In the genomic region with DNA sequence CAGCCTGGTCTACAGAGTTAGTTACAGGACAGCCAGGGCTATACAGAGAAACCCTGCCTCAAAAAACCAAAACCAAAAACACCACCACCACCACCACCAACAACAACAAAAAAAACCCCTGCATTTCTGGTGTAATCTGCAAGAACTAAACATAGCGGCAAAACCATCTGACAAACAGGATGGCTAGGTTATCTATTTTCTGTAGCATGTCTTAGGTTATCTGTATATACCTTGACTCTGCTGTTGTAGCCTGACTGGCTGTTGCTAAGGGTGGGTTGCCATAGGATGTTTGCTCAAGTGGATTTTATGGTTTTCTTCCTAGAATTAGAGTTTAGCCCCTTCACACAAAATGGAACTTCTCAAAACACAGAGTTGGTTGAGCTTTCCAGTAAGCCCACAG, we compare ENCODE assay signal across 31 mouse cellular contexts. TPM values are rescaled to one million over a fixed set of nuclear protein-coding genes. Genes with fewer than 3 reads are reported as not detected.
"Had no signal": no experiment of that assay in that cellular context is flagged by ENCODE, and none has a peak within 500 bp of the region (broad histone marks: within the 10 kb centered on the region; RNA-seq: fewer than 3 reads in every experiment).

No protein-coding gene starts in this region.

- H3K9me3 ChIP-seq: limb, embryonic 10.5 days; limb, embryonic 12.5 days; limb, embryonic 13.5 days; limb, embryonic 15.5 days; liver, embryonic 12.5 days; liver, embryonic 13.5 days; liver, embryonic 15.5 days; lung, embryonic 15.5 days; megakaryocyte, embryonic 14.5 days; midbrain, embryonic 10.5 days; midbrain, embryonic 12.5 days; midbrain, embryonic 13.5 days; midbrain, embryonic 15.5 days; neural tube, embryonic 12.5 days had no signal

- H3K27ac ChIP-seq: limb, embryonic 10.5 days; limb, embryonic 12.5 days; limb, embryonic 13.5 days; limb, embryonic 15.5 days; liver, embryonic 12.5 days; liver, embryonic 13.5 days; liver, embryonic 14.5 days; liver, embryonic 15.5 days; lung, embryonic 15.5 days; macrophage; midbrain, embryonic 10.5 days; midbrain, embryonic 12.5 days; midbrain, embryonic 13.5 days; midbrain, embryonic 15.5 days; neural tube, embryonic 12.5 days had no signal

- H3K4me1 ChIP-seq: limb, embryonic 13.5 days; limb, embryonic 15.5 days; lung, embryonic 15.5 days; midbrain, embryonic 12.5 days; midbrain, embryonic 13.5 days; midbrain, embryonic 15.5 days; neural tube, embryonic 12.5 days had no signal

- H3K4me3 ChIP-seq: limb, embryonic 10.5 days; limb, embryonic 12.5 days; limb, embryonic 13.5 days; limb, embryonic 15.5 days; liver, embryonic 12.5 days; liver, embryonic 13.5 days; liver, embryonic 15.5 days; lung, embryonic 15.5 days; megakaryocyte, embryonic 14.5 days; midbrain, embryonic 10.5 days; midbrain, embryonic 12.5 days; midbrain, embryonic 13.5 days; midbrain, embryonic 15.5 days; myocyte; neural tube, embryonic 12.5 days had no signal

- H3K27me3 ChIP-seq: limb, embryonic 12.5 days; limb, embryonic 13.5 days; limb, embryonic 15.5 days; liver, embryonic 12.5 days; liver, embryonic 13.5 days; liver, embryonic 15.5 days; lung, embryonic 15.5 days; megakaryocyte, embryonic 14.5 days; midbrain, embryonic 12.5 days; midbrain, embryonic 13.5 days; midbrain, embryonic 15.5 days; neural tube, embryonic 12.5 days had no signal

- H3K36me3 ChIP-seq: limb, embryonic 10.5 days; limb, embryonic 12.5 days; limb, embryonic 13.5 days; limb, embryonic 15.5 days; liver, embryonic 12.5 days; liver, embryonic 13.5 days; liver, embryonic 15.5 days; lung, embryonic 15.5 days; midbrain, embryonic 10.5 days; midbrain, embryonic 12.5 days; midbrain, embryonic 13.5 days; midbrain, embryonic 15.5 days; neural tube, embryonic 12.5 days had no signal

- DNase-seq: left cerebral cortex, postnatal 4 days; liver; liver, embryonic 13.5 days; liver, postnatal 0 days; lung, adult 18-20 months; lung, adult 2 months; lung, embryonic 14.5 days; lung, postnatal 10 days; lung, postnatal 14 days; lung, postnatal 36 days; lung, postnatal 4 days; midbrain, embryonic 14.5 days had no signal

- H3K9ac ChIP-seq: limb, embryonic 12.5 days; limb, embryonic 13.5 days; limb, embryonic 15.5 days; liver, embryonic 12.5 days; liver, embryonic 13.5 days; liver, embryonic 14.5 days; liver, embryonic 15.5 days; liver, postnatal 0 days; lung, embryonic 14.5 days; lung, embryonic 15.5 days; midbrain, embryonic 12.5 days; midbrain, embryonic 13.5 days; midbrain, embryonic 15.5 days; neural tube, embryonic 12.5 days had no signal

RNA-seq across cellular contexts. Expression of a gene that starts 38.1 kb away (rescaled TPM):
- total RNA-seq: liver, adult 2 months; megakaryocyte, adult 5-6 weeks; monocyte, adult 5-6 weeks had no signal
- polyA plus RNA-seq: liver, adult 2 months; liver, postnatal 0 days had no signal
